Mouse (Mus musculus): ENCODE data around the gene Fuz.

Fuz gene

GRCm38 (mm10) chr7:44895593-44896434 is at the start of gene Fuz:
Fuz (plus strand) TSS chr7:44896079.
- DNase-seq (ENCODE audit: low read depth, low spot score) = peak; percentile 98

- no peak for DNase-seq (ENCODE audit: low read depth, low spot score)
Observed at GRCm38 (mm10) chr7:44846804-44847203, 49.1 kb upstream of the Fuz start.

GRCm38 (mm10) chr7:44847772-44848171 is 48.1 kb upstream of the Fuz start:
- DNase-seq (ENCODE audit: low read depth, low spot score) = no peak

DNA sequence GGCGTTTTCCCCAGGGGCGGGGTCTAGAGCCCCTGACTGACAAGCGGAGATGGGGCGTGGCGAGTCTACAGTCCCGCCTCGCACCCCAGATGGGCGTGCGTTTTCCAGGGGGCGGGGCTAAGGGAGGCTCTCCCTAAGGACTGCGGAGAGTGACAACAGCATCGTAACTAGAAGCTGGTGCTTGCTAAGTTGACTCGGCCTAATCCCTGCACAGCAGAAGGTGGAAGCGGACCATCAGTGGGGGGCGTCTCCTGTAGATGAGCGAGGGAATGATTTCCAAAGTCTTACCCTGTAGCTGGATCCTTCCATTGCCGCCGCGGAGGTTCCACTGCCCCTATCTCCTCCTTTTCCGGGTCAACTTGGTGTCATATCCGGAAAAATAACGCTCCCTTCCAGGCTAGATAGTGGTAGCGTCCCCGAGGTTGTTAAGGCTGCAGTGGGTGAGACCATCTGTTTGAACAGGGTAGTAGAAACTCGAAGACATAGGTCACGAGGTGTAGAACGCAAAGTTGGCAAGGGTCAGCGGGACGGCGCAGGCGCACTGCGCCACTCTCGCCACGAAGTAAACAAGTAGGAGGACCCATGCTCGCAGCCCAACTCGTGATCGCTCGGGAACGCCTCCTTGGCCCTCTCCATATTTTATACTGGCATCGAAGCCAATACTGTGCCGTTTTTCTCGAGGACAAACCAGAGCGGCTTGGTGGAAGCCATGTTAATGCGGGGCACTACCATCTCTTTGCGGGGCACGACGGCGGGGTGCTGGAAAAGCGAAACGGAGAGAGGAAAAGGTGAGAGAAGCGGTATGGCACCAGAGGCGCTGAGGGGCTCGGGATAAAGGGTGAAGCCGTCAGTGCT is 47.1 kb upstream of the Fuz start, which contains the start of the genes Akt1s1 and Tbc1d17:
Gene Akt1s1, plus strand, starts transcription at position 431 of the 855 bp plus-strand sequence.
Gene Tbc1d17, minus strand, starts transcription at position 519 of the 855 bp plus-strand sequence.
- peak; percentile 100 for DNase-seq (ENCODE audit: low read depth, low spot score)

DNA sequence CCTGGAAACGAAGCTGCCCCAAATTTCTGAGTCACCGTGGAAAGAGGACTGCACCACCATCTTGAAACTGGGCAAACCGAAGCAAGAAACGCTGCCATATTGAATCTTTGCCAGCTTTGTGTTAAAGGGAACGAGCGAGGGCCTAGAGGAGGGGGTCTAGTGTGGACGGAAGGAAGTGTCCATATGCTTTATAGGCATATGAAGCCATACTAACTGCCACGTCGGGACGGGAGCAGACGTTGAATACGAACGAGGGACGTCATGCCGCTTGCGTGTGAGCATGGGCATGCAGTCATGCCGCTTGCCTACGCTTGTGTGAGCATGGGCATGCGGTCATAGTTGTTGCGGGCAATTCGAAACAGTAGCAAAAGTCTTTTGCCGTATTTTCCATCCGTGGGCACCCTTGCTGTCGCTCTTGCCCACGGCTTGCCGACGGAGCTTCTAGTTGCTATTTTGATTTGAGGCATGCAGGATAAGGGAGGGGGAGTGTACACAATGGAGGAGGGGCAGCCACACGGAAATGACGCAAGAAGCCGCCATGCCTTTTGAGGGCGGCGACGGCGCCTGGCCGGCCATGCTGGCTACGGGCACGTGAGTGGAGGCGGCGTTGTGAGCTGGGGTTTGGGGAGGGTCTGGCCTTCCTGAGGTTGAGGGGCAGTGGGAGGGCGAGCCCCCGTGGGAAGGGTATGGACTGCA is 46.3 kb upstream of the Fuz start:
- peak; percentile 95 for DNase-seq (ENCODE audit: low read depth, low spot score)

- DNase-seq (ENCODE audit: low read depth, low spot score) = peak; percentile 82
Observed at GRCm38 (mm10) chr7:44850146-44850545, 45.7 kb upstream of the Fuz start.

GRCm38 (mm10) chr7:44850789-44851624 is 44.9 kb upstream of the Fuz start:
- no peak for DNase-seq (ENCODE audit: low read depth, low spot score)

- DNase-seq (ENCODE audit: low read depth, low spot score) = no peak
Observed at GRCm38 (mm10) chr7:44851625-44852234, 44.1 kb upstream of the Fuz start.

DNA sequence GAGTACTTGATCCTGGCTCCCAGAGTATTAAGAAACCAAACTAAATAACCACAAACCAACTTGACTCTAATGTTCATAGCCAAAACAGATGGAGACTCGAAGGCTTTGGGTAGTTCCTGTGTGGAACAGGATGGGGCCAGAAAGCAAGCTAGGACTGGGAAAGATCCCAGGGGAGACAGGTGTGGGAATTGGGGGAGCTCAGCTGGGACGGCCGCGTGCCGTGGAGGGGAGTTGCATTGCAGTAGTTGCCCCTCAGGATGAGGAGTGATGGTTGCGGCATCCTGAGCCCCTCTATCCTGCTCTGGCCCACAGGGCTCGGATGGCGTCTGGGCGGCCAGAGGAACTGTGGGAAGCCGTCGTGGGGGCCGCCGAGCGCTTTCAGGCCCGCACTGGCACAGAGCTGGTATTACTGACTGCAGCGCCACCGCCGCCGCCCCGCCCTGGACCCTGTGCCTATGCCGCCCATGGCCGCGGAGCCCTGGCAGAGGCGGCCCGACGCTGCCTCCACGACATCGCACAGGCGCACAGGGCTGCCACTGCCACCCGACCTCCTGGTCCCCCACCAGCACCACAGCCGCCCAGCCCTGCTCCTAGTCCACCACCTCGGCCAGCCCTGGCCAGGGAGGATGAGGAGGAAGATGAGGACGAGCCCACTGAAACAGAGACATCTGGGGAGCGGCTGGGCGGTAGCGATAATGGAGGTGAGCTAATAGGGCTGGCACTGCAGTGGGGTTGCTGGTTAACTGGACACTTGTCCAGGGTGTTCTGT is 43.4 kb upstream of the Fuz start:
- DNase-seq (ENCODE audit: low read depth, low spot score) = no peak

DNA sequence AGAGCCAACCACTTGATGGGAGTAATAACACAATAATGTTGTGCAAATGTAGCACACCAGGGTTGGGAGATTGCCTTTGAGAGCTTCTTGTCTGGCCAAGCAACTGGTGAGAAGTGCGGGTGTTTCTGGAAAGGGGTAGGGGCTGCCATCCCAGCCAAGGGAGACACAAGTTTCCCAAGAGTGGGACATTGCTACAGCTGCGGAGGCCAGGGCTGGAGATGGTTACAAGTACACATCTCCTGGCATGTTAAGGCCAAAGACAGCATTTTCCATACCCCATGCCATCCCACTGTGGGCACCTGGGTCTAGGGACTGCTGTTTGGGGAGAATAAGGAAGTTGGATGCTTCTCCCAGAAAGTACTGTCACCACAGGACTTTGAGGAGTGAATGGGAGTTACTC is 42.8 kb upstream of the Fuz start:
- no peak for DNase-seq (ENCODE audit: low read depth, low spot score)

DNA sequence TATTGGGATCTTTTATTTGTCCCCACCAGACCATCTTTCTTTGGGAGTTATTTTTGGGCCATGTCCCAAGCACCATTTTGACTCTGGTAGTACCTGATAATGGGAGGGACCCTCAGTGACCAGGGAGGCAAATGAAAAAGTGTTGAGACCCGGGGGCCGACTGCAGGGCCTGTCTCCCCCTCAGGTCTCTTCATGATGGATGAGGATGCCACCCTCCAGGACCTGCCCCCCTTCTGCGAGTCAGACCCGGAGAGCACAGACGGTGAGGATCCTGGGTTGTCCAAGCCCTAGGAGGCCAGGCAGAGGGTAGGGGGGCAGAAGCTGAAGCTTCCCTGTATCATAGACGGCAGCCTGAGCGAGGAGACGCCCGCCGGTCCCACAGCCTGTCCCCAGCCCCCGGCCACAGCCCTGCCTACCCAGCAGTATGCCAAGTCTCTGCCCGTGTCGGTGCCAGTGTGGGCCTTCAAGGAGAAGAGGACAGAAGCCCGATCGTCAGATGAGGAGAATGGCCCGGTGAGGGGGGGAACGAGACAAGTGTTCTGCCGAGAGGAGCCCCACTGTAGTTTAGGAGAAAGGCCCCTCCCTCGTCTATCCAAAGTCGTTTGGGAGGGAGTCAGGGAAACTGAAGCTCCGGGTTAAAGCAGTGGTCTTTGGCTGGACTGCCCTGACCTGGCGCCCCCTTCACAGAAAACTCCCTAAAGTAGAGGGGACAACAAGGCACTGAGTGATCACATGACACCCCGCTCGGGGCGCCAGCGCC is 42.1 kb upstream of the Fuz start:
- DNase-seq (ENCODE audit: low read depth, low spot score) = no peak

GRCm38 (mm10) chr7:44854356-44855031 is 41.4 kb upstream of the Fuz start:
- DNase-seq (ENCODE audit: low read depth, low spot score) = peak; percentile 90

- no peak for DNase-seq (ENCODE audit: low read depth, low spot score)
Observed at GRCm38 (mm10) chr7:44855036-44855435, 40.8 kb upstream of the Fuz start.

DNA sequence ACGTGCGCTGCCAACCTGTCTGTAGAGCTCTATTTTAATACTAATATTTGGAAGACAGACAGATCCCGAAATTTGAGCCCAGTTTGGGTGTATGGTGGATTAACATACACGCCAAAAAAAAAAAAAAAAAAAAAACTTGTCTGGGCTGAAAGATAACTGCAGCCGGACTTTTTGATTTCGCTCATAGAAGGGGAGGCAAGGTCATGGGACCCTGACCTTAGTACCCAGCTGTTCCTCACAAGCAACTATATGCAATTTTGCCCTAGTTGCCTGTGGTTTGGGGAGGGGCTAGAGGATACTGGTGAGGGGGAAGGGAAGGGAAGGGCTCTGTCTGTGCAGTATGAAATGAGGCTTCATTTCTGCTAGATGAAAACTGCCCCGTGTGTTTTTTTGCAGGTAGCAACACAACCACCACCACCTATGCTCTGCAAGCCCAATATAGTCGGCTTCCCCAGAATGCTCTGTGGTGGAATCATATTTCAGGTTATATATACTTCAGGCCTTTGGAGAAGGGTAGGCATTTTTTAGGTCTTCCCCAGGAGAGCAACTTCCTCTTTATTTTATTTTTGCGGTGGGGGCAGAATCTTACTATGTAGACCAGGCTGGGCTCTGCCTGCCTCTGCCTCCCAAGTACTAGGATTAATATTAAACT is 39.5 kb upstream of the Fuz start:
- DNase-seq (ENCODE audit: low read depth, low spot score) = no peak

DNA sequence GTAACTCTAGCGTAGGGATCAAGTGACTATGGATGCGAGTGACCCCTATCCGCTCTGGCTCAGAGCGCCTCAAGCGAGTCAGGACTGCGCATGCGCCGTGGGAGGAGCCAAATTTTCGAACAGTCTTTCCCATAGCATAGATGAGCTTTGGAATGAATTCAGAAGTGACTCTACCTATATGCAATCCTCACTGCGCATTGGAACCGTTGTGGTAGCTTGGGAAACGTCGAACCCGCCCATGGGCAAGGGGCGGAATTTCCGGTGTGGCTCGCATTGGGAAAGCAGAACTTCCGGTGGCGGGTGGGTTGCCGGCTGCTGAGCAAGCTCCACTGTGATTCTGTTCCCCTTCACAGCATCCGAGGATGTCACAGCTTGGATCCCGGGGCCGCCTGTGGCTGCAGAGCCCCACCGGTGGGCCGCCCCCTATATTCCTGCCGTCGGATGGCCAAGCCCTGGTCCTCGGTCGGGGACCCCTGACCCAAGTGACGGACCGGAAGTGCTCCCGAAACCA is 38.8 kb upstream of the Fuz start, which contains the start of gene Pnkp:
Gene Pnkp, plus strand, starts transcription at position 98 of the 511 bp plus-strand sequence.
- DNase-seq (ENCODE audit: low read depth, low spot score) = peak; percentile 93

DNA sequence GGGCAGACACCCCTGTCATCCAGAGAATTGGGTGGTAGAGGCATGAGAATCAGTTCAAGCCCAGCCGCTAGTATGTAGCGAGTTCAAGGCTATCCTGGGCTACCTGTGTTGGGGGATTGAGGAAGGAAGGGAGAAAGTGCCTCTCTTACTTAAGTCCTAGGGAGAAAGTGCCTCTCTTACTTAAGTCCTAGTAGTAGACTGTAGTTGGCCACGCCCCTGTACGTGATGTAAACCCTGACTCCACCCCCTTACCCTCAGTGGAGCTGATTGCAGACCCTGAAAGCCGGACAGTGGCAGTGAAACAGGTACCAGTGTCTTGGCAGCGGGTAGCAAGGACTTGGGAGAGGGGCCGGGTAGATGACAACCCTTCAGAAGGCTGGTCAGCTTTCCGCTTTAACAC is 38.0 kb upstream of the Fuz start:
- peak; percentile 88 for DNase-seq (ENCODE audit: low read depth, low spot score)

DNA sequence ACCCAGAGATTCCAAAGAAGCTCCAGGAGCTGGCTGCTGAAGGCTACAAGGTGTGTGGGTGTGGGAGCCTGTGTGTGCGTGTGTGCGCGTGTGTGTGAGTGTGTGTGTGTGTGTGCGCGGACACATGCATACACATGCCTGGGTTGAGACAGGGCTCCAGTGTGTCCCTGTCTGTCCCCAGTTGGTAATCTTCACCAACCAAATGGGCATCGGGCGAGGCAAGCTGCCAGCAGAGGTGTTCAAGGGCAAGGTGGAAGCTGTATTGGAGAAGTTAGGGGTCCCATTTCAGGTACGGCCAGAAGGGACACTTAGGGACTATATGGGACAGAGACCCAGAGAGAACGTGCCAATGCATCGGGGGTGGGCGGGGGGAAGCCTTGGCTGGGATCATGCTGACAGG is 36.0 kb upstream of the Fuz start:
- no peak for DNase-seq (ENCODE audit: low read depth, low spot score)

Data from A20 (cell line).